Mouse (Mus musculus) spleen, adult 2 months (tissue): ENCODE results near the gene Rai1. TPM values are rescaled to one million over a fixed set of nuclear protein-coding genes. Genes with fewer than 3 reads are reported as not detected.

ENCODE experiments used
- DNase-seq, 2 experiments: peaks; one replicate each; pipeline versions ENCODE4 v3.0.0 to v3.0.0-alpha.2; 2012 to 2021; ENCODE audit warnings: low spot score in 2 of 2, low read depth in 1 of 2
- H3K27ac ChIP-seq: fragments of 200-500 bp; 2 replicates; pipeline ENCODE4 v1.5.1; 2012; ENCODE audit warnings: low read length, inconsistent platforms; ENCODE audit not compliant: insufficient read depth
- H3K27me3 ChIP-seq: fragments of 200-500 bp; 2 replicates; pipeline ENCODE4 v1.6.1; 2012; ENCODE audit warnings: mild to moderate bottlenecking, moderate library complexity, low read length, inconsistent platforms; ENCODE audit not compliant: control insufficient read depth, insufficient read depth
- H3K36me3 ChIP-seq: fragments of 200-500 bp; 2 replicates; pipeline ENCODE4 v1.6.1; 2012; ENCODE audit warnings: mild to moderate bottlenecking, low read length, inconsistent platforms; ENCODE audit not compliant: control insufficient read depth, insufficient read depth
- H3K4me1 ChIP-seq: fragments of 200-500 bp; 2 replicates; pipeline ENCODE4 v1.6.1; 2011; ENCODE audit warnings: inconsistent platforms; ENCODE audit not compliant: control insufficient read depth, insufficient read depth, insufficient read length
- H3K4me3 ChIP-seq: fragments of 200-500 bp; 2 replicates; pipeline ENCODE4 v1.5.1; 2011; ENCODE audit warnings: mild to moderate bottlenecking, inconsistent platforms; ENCODE audit not compliant: insufficient read depth, insufficient read length; ENCODE audit errors: extremely low read depth
- CTCF ChIP-seq: fragments of 200-500 bp; IDR thresholded peaks from 2 replicates; pipeline ENCODE4 v1.5.1; 2011; ENCODE audit warnings: mild to moderate bottlenecking, inconsistent platforms; ENCODE audit not compliant: insufficient read depth, insufficient read length, insufficient replicate concordance; ENCODE audit errors: extremely low read depth
- POLR2A ChIP-seq: fragments of 200-500 bp; IDR thresholded peaks from 2 replicates; pipeline ENCODE4 v1.6.1; 2011; ENCODE audit warnings: low read depth, low read length, inconsistent platforms
- WGBS: fragments of 180-500 bp; shearing (Covaris S2); methylation state at CpG from one replicate; pipeline ENCODE4 v1.1.7; 2018; 5-methylcytosine and 5-hydroxymethylcytosine counted together
- polyA plus RNA-seq: library from polyadenylated mRNA; depleted of rRNA; stranded (reverse); fragments of >200 nt; gene quantifications from 2 replicates; pipeline ENCODE4 v1.2.3, GENCODE M21; 2012

Rai1 gene
- polyA plus RNA-seq, 1 experiment, result 36.0 TPM

DNA sequence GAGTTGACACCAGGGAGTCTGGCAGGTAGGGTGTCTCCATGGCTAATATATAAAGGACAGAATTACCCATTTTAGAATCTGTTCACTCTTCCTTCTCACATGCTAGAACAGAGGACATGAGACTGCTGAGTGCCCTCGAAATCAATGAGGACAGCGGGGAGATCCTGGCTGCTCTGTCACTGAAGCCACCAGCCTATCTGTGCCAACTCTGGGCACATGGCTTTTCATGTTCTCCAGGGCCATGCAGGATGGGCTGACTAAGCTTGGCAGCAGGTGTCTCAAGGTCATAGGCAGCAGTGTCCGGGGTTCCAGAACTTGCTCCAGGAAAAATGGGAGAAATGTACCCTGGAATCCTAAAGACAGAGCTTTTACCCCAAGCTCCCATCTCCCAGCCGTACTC is 37.2 kb upstream of the Rai1 start:
- DNase-seq, result no peak
- Histone ChIP-seq H3K4me3 (no peak overlapping the region), H3K27me3 (no peaks in the 10 kb centered on the region), H3K27ac (no peak overlapping the region), H3K4me1 (no peaks in the 10 kb centered on the region), H3K36me3 (no peaks in the 10 kb centered on the region)
- WGBS, result 90% methylated on average over 4 of the region's 4 CpGs
- TF ChIP-seq POLR2A (no peak), CTCF (no peak)

DNA sequence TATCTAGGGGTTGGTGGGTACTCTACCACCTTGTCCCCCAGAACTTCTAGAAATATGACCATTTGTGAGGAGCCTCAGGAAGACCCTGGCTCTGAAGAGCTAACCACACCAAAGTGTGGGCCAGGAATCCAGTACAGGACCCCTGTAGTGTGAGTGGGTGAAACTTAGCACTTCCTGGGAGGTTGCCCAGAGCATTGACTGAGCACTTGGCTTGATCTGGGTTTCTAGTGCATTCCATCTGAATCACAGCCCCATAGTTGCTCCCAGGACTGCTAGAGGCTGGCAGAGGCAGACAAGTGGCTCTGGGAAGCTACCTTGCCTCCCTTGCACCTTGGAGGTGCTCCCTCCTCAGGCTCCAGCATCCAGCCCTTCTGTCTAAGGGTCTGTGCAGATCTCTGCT is 36.2 kb upstream of the Rai1 start:
- no peak overlapping the region for H3K4me3 ChIP-seq
- H3K4me1 ChIP-seq, result no peaks in the 10 kb centered on the region
- TF ChIP-seq CTCF (no peak), POLR2A (no peak)
- DNase-seq, result no peak
- H3K27ac ChIP-seq, result no peak overlapping the region
- H3K27me3 ChIP-seq, result no peaks in the 10 kb centered on the region
- H3K36me3 ChIP-seq, result no peaks in the 10 kb centered on the region

DNA sequence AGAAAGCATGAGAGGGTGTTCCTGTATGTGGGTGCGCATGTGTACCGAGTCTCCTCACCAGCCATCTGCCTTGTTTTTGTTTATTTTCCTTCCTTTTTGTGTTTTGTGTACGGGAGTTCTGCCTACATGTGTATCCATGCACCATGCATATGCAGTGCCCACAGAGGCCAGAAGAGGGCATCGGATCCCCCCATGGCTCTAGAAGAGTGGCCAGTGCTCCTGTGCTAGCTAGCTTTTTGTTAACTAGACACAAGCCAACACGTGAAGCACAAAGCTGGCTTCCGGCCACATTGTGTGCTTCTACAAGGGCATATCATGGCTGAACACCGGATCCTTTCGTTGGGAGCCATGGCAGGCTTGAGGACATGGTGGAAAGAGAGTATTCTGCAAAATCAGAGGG is 34.2 kb upstream of the Rai1 start:
- DNase-seq, result peak in 1 of 2 experiments; percentile 40
- no peak overlapping the region for H3K27ac ChIP-seq
- no peak overlapping the region for H3K4me3 ChIP-seq
- no peaks in the 10 kb centered on the region for H3K27me3 ChIP-seq
- WGBS, result 35% methylated on average over 8 of the region's 8 CpGs
- no peaks in the 10 kb centered on the region for H3K36me3 ChIP-seq
- peaks cover 3% of the 10 kb centered on the region; the same call in 1 of the 2 replicates for H3K4me1 ChIP-seq
- TF ChIP-seq CTCF (peak; percentile 60; the same call in 1 of the 2 replicates), POLR2A (no peak)

DNA sequence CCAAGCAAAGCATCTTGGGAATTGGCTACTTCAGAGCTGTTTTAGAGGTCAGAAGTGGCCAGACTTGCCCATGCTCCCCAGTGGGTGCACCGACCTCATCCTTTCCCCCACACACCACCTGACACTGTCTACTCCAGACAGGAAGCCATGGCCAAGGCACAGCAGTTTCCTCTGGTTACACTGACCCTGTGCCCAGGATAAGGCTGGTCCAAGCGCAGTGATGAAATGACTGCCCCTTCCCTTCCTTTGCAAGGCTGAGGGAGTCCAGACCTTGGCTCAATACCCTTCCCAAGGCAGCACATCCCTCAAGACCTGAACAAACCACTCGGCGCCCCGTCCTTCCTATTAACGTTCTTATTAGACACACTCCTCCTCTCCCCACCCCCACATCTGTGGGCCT is 33.6 kb upstream of the Rai1 start:
- peaks cover 3% of the 10 kb centered on the region; the same call in 1 of the 2 replicates for H3K4me1 ChIP-seq
- no peaks in the 10 kb centered on the region for H3K27me3 ChIP-seq
- no peak for DNase-seq
- H3K4me3 ChIP-seq, result no peak overlapping the region
- H3K27ac ChIP-seq, result no peak overlapping the region
- H3K36me3 ChIP-seq, result no peaks in the 10 kb centered on the region
- 68% methylated on average over 6 of the region's 6 CpGs for WGBS
- TF ChIP-seq POLR2A, result no peak
- no peak for TF ChIP-seq CTCF

DNA sequence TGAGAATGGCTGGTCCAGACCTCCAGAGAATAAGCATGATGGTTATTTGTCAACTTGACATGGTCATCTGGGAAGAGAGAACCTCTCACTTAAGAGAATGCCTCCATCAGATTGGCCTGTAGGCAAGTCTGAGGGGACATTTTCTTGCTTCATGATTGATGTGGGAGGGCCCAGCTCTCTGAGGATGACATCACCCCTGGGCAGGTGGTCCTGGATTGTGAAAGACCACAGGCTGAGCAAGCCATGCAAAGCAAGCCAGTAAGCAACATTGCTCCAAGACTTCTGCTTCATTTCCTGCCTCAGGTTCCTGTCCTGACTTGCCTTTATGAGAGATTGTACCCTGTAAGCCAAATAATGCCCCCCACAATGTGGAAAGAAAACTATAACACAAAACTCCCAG is 31.7 kb upstream of the Rai1 start:
- H3K4me3 ChIP-seq, result no peak overlapping the region
- peaks cover 3% of the 10 kb centered on the region; the same call in 1 of the 2 replicates for H3K4me1 ChIP-seq

DNA sequence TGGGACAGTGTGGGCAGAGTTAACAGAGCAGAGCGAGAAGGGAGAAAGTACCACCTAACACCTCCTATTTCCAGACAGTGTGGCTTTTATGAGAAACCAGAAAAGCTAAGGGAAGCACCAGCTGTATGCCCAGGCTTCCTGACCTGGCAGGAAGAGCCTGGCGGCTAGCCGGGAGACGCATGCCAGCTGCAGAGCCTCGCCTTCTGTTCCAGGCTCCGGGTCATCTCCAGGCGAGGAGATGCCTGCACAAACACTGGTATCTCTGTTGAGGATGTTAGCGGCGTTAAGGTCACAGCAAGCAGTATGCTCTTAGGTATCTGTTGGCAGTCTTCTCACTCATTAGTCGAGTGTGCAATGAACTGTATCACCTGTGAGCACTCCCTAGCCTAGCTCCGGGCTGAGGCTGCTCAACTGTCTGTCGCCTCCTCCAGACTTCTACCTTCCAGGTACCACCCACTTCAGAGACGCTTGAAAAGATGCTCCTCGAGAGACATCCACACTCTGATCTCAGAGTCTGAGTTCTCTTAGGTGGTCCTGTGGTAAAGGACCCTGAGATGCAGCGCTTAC is 30.8 kb upstream of the Rai1 start:
- 40% methylated on average over 15 of the region's 15 CpGs for WGBS
- H3K27me3 ChIP-seq, result no peaks in the 10 kb centered on the region
- no peak for TF ChIP-seq CTCF
- H3K36me3 ChIP-seq, result no peaks in the 10 kb centered on the region
- no peak overlapping the region for H3K27ac ChIP-seq
- H3K4me1 ChIP-seq, result peaks cover 3% of the 10 kb centered on the region; the same call in 1 of the 2 replicates
- H3K4me3 ChIP-seq, result no peak overlapping the region
- DNase-seq, result no peak

More for the DNA sequence above, 31.7 kb upstream of the Rai1 start:
- DNase-seq, result no peak
- TF ChIP-seq CTCF (no peak), POLR2A (no peak)
- Histone ChIP-seq H3K27me3 (no peaks in the 10 kb centered on the region), H3K27ac (no peak overlapping the region), H3K36me3 (no peaks in the 10 kb centered on the region)

DNA sequence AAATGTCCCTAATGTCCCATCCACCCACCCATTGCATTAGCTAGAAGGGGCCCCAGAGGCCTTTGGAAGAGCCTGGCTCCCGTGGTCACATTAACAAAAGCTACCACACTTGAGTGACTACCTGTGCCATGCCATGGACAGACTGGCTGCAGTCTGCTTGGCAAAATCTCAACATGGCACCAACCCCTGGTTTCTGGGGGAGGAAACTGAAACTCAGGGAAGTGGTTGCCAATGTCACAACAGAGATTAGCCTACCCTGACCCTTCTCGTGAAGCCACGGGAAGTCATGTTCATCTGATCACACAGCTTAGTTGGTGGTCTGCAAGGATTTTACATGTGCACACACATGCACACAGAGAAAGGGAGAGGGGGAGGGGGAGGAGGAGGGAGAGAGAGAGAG is 28.6 kb upstream of the Rai1 start:
- TF ChIP-seq CTCF, result no peak
- no peak for TF ChIP-seq POLR2A
- Histone ChIP-seq H3K4me1 (peaks cover 3% of the 10 kb centered on the region; the same call in 1 of the 2 replicates), H3K36me3 (no peaks in the 10 kb centered on the region), H3K4me3 (no peak overlapping the region), H3K27me3 (no peaks in the 10 kb centered on the region), H3K27ac (no peak overlapping the region)
- no peak for DNase-seq
- 40% methylated on average over 3 of the region's 3 CpGs for WGBS

DNA sequence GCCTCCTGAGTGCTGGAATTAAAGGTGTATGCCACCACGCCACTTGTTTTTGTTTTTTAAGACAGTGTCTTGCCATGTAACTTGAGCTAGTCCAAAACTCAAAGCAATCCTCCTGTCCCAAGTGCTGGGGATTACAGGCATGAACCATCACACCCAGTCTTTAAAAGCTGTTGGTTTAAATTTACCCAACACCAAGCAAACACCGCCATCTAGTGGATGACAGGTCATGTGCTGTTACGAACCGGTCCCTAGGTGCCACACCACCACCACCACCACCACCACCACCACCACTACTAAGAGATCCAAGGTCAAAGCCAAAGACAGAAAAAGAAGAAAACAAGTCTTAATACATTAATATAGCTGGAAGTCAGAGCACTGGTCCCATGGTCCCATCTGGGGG is 28.0 kb upstream of the Rai1 start:
- no peak overlapping the region for H3K4me3 ChIP-seq
- TF ChIP-seq CTCF (peak; percentile 68; the same call in 1 of the 2 replicates), POLR2A (no peak)
- peaks cover 3% of the 10 kb centered on the region; the same call in 1 of the 2 replicates for H3K4me1 ChIP-seq
- H3K36me3 ChIP-seq, result no peaks in the 10 kb centered on the region
- H3K27ac ChIP-seq, result no peak overlapping the region
- WGBS, result 19% methylated on average over 4 of the region's 4 CpGs
- H3K27me3 ChIP-seq, result no peaks in the 10 kb centered on the region
- peak; percentile 54 to 66 for DNase-seq
